Mouse (Mus musculus) C2C12 (cell line): ENCODE results near the gene A530064D06Rik. TPM values are rescaled to one million over a fixed set of nuclear protein-coding genes. Genes with fewer than 3 reads are reported as not detected.
"Not testable (repeated sequence)": the region's sequence is repeated elsewhere in the genome, so short reads cannot be mapped to it uniquely, and the experiment has no call there.

Experiments used
- H3K27me3 ChIP-seq: one replicate; pipeline ENCODE4 v1.6.1; 2011; ENCODE audit not compliant: control insufficient read depth, insufficient read depth, insufficient read length
- H3K36me3 ChIP-seq: one replicate; pipeline ENCODE4 v1.6.1; 2011; ENCODE audit not compliant: control insufficient read depth, insufficient read depth
- H3K4me3 ChIP-seq: one replicate; pipeline ENCODE4 v1.5.1; 2011; ENCODE audit warnings: mild to moderate bottlenecking, control low read depth; ENCODE audit not compliant: poor library complexity, insufficient read depth, severe bottlenecking
- H3K79me2 ChIP-seq: one replicate; pipeline ENCODE4 v1.6.1; 2011; ENCODE audit not compliant: control insufficient read depth, insufficient read depth
- H3K79me3 ChIP-seq: one replicate; pipeline ENCODE4 v1.6.1; 2011; ENCODE audit warnings: low read depth, control low read depth
- H3ac ChIP-seq: one replicate; pipeline ENCODE3; 2011; ENCODE audit warnings: low read depth; ENCODE audit not compliant: control insufficient read depth, insufficient read length
- CEBPB ChIP-seq: IDR thresholded peaks from one replicate; pipeline ENCODE4 v1.6.1; 2011; ENCODE audit warnings: low read depth, mild to moderate bottlenecking, control low read depth, moderate library complexity
- CTCF ChIP-seq: IDR thresholded peaks from one replicate; pipeline ENCODE4 v1.5.1; 2011; ENCODE audit not compliant: control insufficient read depth, insufficient read depth, insufficient read length
- FOSL1 ChIP-seq: IDR thresholded peaks from one replicate; pipeline ENCODE4 v1.8.0; 2011; ENCODE audit warnings: mild to moderate bottlenecking, low read length; ENCODE audit not compliant: poor library complexity, insufficient read depth, severe bottlenecking
- MAX ChIP-seq: IDR thresholded peaks from one replicate; pipeline ENCODE4 v1.6.1; 2011; ENCODE audit warnings: mild to moderate bottlenecking, control low read depth
- MYOD1 ChIP-seq: IDR thresholded peaks from one replicate; pipeline ENCODE4 v1.6.1; 2011; ENCODE audit warnings: low read depth; ENCODE audit not compliant: control insufficient read depth, insufficient read length
- MYOG ChIP-seq: IDR thresholded peaks from one replicate; pipeline ENCODE4 v1.6.1; 2011; ENCODE audit not compliant: control insufficient read depth, insufficient read length; ENCODE audit errors: extremely low read depth
- USF1 ChIP-seq: IDR thresholded peaks from one replicate; pipeline ENCODE4 v1.6.1; 2011; ENCODE audit warnings: low read depth, mild to moderate bottlenecking, control low read depth, moderate library complexity
- long read RNA-seq, 2 experiments: library from polyadenylated mRNA; unstranded; transcript quantifications; one replicate each; pipeline ENCODE4 v2.0.0; 2019 to 2020
- polyA plus RNA-seq: library from polyadenylated mRNA; unstranded; fragments of >200 nt; fragmentation: generic; extraction: Trizol; gene quantifications from one replicate; pipeline ENCODE4 v1.2.1, GENCODE M21; 2012; ENCODE audit warnings: missing spikeins

The A530064D06Rik gene
- polyA plus RNA-seq: not detected
- long read RNA-seq, experiment 1: 0 reads
- long read RNA-seq, experiment 2: 0 reads

- H3K27me3 ChIP-seq, H3K79me3 ChIP-seq, H3K36me3 ChIP-seq: not testable (repeated sequence)
These were observed at the start of gene A530064D06Rik for GRCm38 (mm10) chr17:48167103-48167502. TSS of gene A530064D06Rik (minus strand) at chr17:48167275.

DNA sequence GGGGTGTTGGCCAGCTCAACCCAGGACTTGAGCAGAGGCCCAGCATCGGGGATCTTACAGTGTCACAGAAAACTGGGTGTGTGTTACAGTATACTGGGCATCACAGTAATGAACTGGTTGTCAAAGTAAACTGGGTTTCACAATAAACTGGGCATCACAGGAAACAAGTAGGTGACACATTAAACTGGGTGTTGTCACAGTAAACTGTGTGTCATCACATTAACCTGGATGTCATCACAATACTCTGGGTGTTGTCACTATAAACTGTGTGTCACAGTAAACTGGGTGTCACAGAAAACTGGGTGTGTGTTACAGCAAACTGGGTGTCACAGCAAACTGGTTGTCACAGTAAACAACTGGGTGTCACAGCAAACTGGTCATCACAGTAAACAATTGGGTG is 48.4 kb upstream of the A530064D06Rik start:
- TF ChIP-seq CTCF (no peak), FOSL1 (no peak), MAX (no peak), MYOG (no peak), USF1 (no peak), MYOD1 (no peak), CEBPB (no peak)
- H3K79me2 ChIP-seq: no peaks in the 10 kb centered on the region
- no peak overlapping the region for H3ac ChIP-seq
- no peaks in the 10 kb centered on the region for H3K27me3 ChIP-seq
- H3K79me3 ChIP-seq: no peaks in the 10 kb centered on the region
- H3K4me3 ChIP-seq: no peak overlapping the region
- H3K36me3 ChIP-seq: no peaks in the 10 kb centered on the region

More at GRCm38 (mm10) chr17:48167103-48167502, at the start of gene A530064D06Rik:
- not testable (repeated sequence) for H3K4me3 ChIP-seq, H3ac ChIP-seq, H3K79me2 ChIP-seq

GRCm38 (mm10) chr17:48213511-48213910 is 46.4 kb upstream of the A530064D06Rik start:
- H3K4me3 ChIP-seq: no peak overlapping the region
- TF ChIP-seq CEBPB (no peak), FOSL1 (no peak), MYOD1 (no peak), CTCF (no peak), MAX (no peak), MYOG (no peak), USF1 (no peak)

GRCm38 (mm10) chr17:48212596-48212995 is 45.5 kb upstream of the A530064D06Rik start:
- no peaks in the 10 kb centered on the region for H3K79me2 ChIP-seq
- no peaks in the 10 kb centered on the region for H3K27me3 ChIP-seq
- TF ChIP-seq FOSL1: no peak
- no peak overlapping the region for H3K4me3 ChIP-seq
- no peak overlapping the region for H3ac ChIP-seq
- H3K79me3 ChIP-seq: no peaks in the 10 kb centered on the region
- no peaks in the 10 kb centered on the region for H3K36me3 ChIP-seq

More at GRCm38 (mm10) chr17:48213511-48213910, 46.4 kb upstream of the A530064D06Rik start:
- Histone ChIP-seq H3K27me3 (no peaks in the 10 kb centered on the region), H3ac (no peak overlapping the region), H3K79me2 (no peaks in the 10 kb centered on the region), H3K36me3 (no peaks in the 10 kb centered on the region), H3K79me3 (no peaks in the 10 kb centered on the region)

- no peaks in the 10 kb centered on the region for H3K36me3 ChIP-seq
- TF ChIP-seq USF1: no peak
- TF ChIP-seq MYOD1: no peak
- TF ChIP-seq CTCF: no peak
- TF ChIP-seq FOSL1: no peak
- no peak for TF ChIP-seq MYOG
- no peak for TF ChIP-seq CEBPB
- TF ChIP-seq MAX: no peak
These were observed 36.0 kb upstream of the A530064D06Rik start for GRCm38 (mm10) chr17:48203086-48203485.

DNA sequence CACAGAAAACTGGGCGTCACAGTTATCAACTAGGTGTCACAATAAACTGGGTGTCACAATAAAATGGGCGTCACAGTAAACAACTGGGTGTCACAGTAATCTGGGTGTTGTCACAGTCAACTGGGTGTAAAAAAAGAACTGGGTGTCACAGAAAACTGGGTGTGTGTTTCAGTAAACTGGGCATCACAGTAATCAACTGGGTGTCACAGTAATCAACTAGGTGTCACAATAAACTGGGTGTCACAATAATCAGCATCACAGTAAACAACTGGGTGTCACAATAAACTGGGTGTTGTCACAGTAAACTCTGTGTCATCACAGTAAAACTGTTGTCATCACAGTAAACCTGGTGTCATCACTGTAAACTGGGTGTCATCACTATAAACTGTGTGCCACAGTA is 25.3 kb upstream of the A530064D06Rik start:
- no peak overlapping the region for H3ac ChIP-seq
- H3K79me2 ChIP-seq: no peaks in the 10 kb centered on the region
- no peaks in the 10 kb centered on the region for H3K27me3 ChIP-seq
- TF ChIP-seq CTCF (no peak), FOSL1 (no peak), MAX (no peak), USF1 (no peak), MYOG (no peak), CEBPB (no peak)
- no peaks in the 10 kb centered on the region for H3K36me3 ChIP-seq
- no peak overlapping the region for H3K4me3 ChIP-seq
- no peaks in the 10 kb centered on the region for H3K79me3 ChIP-seq

More at GRCm38 (mm10) chr17:48203086-48203485, 36.0 kb upstream of the A530064D06Rik start:
- Histone ChIP-seq H3ac (no peak overlapping the region), H3K27me3 (no peaks in the 10 kb centered on the region), H3K79me2 (no peaks in the 10 kb centered on the region), H3K79me3 (no peaks in the 10 kb centered on the region), H3K4me3 (no peak overlapping the region)

- no peaks in the 10 kb centered on the region for H3K36me3 ChIP-seq
- no peaks in the 10 kb centered on the region for H3K27me3 ChIP-seq
- no peak overlapping the region for H3K4me3 ChIP-seq
- no peak overlapping the region for H3ac ChIP-seq
- TF ChIP-seq FOSL1 (peak; percentile 34), CTCF (no peak), USF1 (no peak), MAX (peak; percentile 18)
- no peaks in the 10 kb centered on the region for H3K79me2 ChIP-seq
- no peaks in the 10 kb centered on the region for H3K79me3 ChIP-seq
These were observed 18.2 kb upstream of the A530064D06Rik start for GRCm38 (mm10) chr17:48185252-48185651.
